Mouse (Mus musculus) mesoderm, embryonic 11.5 days (tissue): ENCODE measurements at regions not wholly inside any gene's neighbourhood (a gene's known extent, or its start where the extent isn't known, plus 50 kb on each side); places are given as distances from the start of the nearest gene placed in this dataset.
A peak's percentile ranks its signal among the peaks of the same experiment; 100 is the strongest.

ENCODE experiments used
- DNase-seq: peaks from one replicate; pipeline ENCODE4 v3.0.0-alpha.2; 2012; ENCODE audit warnings: low read depth, low spot score

GRCm38 (mm10) chr6:140368354-140369069 lies 55.3 kb upstream of the Plekha5 start:
- DNase-seq: no peak

- no peak for DNase-seq
Observed at GRCm38 (mm10) chr6:140367303-140367702, 56.6 kb upstream of the Plekha5 start.

- DNase-seq: no peak
Observed at GRCm38 (mm10) chr6:140366791-140367190, 57.1 kb upstream of the Plekha5 start.

DNA sequence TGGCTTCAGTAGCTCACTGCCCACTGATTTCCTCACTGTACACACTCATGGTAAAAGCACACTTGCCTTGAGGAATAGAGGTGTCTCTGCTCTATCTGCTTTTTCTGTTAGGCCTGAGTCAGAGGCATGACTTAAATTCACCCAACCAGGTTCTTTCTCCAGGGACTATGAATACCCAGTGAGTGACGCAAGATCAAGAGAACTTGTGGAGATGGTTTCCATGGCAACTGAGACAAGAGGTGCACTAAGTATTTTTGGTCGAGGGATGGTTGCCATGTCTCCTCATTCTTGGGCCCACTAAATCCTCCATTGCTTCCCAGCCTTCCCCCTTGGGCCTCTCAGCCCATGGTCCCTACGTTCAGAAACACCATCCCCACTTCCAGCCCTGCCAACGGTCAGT lies 62.9 kb upstream of the Plekha5 start:
- no peak for DNase-seq

- DNase-seq: no peak
Observed at GRCm38 (mm10) chr6:140357901-140358300, 66.0 kb upstream of the Plekha5 start.

GRCm38 (mm10) chr6:140357300-140357699 lies 66.6 kb upstream of the Plekha5 start:
- no peak for DNase-seq

GRCm38 (mm10) chr6:140354082-140354481 lies 69.8 kb upstream of the Plekha5 start:
- no peak for DNase-seq

GRCm38 (mm10) chr6:140353610-140354009 lies 70.2 kb upstream of the Plekha5 start:
- no peak for DNase-seq

DNA sequence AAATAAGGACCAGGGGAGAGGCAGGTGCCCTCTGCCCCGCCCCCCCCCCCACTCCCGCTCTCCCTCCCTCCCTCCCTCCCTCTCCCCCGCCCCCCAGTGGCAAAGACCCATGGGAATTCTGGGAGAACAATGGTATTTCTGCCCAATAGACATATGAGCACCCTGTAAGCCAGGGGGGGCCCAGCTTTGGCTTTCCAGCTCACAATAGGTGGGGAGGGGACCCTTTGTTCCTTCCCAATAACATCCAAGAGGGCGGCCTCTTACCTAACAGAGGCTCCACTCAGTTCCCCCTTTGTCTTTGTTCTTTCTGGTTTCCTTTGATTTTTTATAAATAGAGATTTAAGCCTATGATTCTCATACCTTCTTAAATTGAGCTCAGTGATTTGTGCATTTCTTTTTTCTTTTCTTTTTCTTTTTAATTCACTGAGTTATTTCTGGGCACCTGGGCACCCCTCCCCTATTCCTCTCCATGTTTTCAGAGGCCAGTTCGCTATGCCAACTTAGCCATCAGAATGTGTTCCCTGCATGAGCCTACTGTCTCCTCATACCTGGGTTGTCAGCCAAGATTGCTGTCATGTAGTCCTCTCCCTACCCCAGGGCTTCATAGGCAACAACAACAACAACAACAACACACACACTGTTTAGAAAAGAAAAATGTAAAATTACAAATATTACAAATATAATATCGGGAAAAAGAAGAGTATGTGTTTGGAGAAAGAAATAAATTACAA lies 72.3 kb upstream of the Plekha5 start:
- no peak for DNase-seq

DNA sequence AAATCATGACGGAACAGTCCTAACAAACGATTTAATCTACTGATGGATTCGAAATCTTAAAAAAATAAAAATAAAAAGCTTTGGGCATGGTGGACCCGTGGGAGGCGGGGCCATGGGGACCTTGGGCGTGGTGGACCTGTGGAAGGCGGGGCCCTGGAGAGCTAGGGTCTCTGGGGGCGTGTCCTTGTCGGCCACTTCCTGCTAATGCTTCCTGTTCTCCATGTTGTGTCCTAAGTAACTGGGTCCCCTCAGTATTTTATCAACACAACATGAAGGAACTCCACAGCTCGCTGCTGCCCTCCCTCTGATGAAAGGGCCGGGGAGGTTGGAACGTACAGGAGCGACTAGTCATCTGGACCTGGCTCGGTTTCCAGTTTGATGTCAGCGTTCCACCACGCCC lies 75.3 kb upstream of the Plekha5 start:
- no peak for DNase-seq

- DNase-seq: no peak
Observed at GRCm38 (mm10) chr6:140346929-140347328, 76.9 kb upstream of the Plekha5 start.

DNA sequence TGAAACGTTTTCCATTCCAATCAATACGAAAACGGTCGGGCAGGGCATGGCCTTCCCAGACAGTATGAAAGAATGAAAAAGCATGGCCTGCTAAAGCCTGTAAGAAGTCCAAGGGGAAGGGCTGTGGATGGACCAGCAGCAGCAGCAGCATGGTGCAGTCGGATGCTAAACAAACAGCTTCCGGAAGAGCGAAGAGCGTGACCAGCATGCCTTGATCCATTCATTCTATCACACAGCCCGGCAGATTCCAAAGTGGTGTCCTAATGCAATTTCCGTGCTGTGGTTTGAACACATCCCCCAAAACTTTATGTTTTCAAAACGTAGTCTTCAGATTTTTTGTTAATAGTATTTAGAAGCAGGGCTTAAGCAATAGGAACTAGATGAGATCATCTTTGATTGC lies 80.2 kb upstream of the Plekha5 start:
- DNase-seq: no peak

DNA sequence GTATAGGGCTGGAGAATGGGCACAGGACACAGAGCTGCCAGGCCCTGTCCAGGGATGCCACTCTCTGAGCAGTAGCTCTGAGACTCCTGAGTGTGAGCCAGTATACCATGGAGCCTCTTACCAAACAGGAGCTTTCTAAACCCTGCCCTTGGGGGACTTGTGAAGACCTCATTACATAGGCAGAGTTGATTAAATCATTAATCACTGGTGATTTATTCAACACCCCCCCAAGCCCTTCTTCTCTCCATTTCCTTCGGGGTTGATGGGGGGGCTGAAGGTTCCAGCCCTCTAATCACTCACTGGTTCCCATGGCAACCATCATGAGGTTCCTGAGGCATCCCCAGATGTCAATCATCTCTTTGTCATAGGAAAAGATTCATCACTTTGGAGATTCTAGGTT lies 81.0 kb upstream of the Plekha5 start:
- DNase-seq: no peak

GRCm38 (mm10) chr6:140339731-140340130 lies 84.1 kb upstream of the Plekha5 start:
- no peak for DNase-seq

GRCm38 (mm10) chr6:140337897-140338749 lies 85.7 kb upstream of the Plekha5 start:
- no peak for DNase-seq

DNA sequence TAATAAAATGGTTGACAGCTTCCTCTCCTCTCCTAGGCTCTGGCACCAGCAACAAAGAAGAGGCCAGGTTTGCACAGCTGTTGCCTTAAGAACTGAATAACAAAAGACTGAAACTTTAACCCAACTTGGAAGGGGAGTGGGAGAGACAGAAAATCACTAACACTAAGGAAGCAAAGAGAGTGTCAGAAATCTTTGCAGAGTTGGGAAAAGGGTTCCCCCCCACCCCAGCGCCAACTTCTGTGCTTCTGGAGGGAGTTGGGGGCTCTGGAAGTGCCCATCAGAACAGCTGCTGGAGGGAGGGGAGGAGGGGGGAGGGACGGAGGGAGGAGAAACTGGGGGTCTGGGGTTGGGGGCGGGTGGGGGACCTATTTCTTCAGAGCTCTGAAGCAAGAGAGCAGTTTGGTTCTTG lies 86.8 kb upstream of the Plekha5 start:
- no peak for DNase-seq

GRCm38 (mm10) chr6:140336414-140336941 lies 87.4 kb upstream of the Plekha5 start:
- peak; percentile 69 for DNase-seq

DNA sequence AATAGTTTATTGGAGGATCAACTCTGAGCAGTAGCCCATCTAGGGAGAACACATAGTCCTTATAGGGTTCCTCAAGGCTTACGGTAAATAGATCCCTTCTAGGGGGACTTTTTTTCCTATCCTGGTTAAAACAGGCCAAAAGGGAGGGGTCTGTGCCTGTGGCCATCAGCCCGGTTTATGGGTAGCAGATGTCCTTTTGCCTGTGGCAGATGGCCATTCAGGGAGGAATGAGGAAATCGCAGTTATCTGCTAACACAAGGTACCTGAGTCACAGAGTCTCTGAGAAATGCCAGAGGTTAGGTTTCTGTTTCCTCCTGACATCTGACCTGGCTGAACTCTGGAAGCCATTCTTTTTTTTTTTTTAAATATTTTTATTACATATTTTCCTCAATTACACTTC lies 90.5 kb upstream of the Plekha5 start:
- no peak for DNase-seq

GRCm38 (mm10) chr6:140308641-140309040 lies 115.2 kb upstream of the Plekha5 start:
- no peak for DNase-seq

- DNase-seq: no peak
Observed at GRCm38 (mm10) chr6:140306811-140307558, 116.9 kb upstream of the Plekha5 start.

DNA sequence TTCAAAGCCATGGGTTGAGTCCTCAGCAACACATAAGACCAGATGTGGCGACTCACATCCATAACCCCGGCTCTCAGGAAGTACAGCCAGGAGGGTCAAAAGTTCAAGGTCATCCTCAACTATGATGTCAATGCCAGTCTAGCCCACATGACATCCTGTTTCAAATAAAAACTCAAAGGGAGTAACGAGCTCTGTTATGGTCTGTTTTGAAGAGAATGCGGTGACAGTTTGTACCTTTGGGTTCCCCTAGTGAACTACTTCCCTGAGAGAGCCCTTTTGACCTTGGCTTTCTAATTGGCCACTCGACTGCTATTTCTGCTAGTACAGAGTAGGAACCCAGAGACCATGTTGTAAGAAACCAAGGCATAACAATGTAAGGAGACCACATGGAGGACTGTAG lies 119.7 kb upstream of the Plekha5 start:
- DNase-seq: no peak
